Mouse (Mus musculus): ENCODE measurements around the gene Lrch1.

DNA sequence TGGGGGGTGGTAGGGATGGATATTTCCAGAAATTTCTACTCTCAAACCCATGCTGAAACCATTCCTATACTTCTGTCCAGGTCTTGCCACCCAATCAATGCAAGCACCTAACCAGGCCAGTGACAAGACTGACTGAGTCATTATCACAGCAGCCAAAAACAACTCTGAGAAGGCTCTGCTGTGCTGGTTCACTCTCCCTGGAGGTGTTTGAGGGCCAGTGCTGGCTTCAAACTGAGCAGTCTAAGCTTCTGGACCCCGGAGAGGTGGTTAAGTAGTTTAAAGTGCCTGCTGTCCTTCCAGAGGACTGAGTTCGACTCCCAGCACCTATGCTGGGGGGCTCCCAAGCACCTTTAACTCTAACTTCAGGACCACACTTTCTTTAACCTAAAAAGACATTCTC lies 107.3 kb downstream of the Lrch1 start:
- TF ChIP-seq POLR2A (IDR thresholded peaks at IDR 0.05; ENCODE audit: insufficient read depth, low read depth, low read length) (no peak), CTCF (IDR thresholded peaks at IDR 0.05) (no peak)
